Mouse (Mus musculus) embryonic facial prominence, embryonic 13.5 days (tissue): ENCODE data around the gene P2rx5. TPM values are rescaled to one million over a fixed set of nuclear protein-coding genes. Genes with fewer than 3 reads are reported as not detected.

Experiments used
- ATAC-seq: fragments of 200-750 bp; cut with Nextera tagmentation; 2 replicates; pipeline ENCODE4 v1.8.0; 2017; ENCODE audit warnings: low read depth; ENCODE audit not compliant: insufficient number of reproducible peaks, insufficient read depth, low FRiP score, low TSS enrichment
- H3K27ac ChIP-seq: fragments of 300-500 bp; sonication (generic); 2 replicates; pipeline ENCODE4 v1.5.1; 2015; ENCODE audit warnings: moderate library complexity, mild to moderate bottlenecking, inconsistent platforms
- H3K27me3 ChIP-seq: fragments of 300-500 bp; sonication (generic); 2 replicates; pipeline ENCODE4 v1.6.1; 2015; ENCODE audit warnings: mild to moderate bottlenecking, inconsistent platforms
- H3K36me3 ChIP-seq: fragments of 300-500 bp; sonication (generic); 2 replicates; pipeline ENCODE4 v1.6.1; 2015; ENCODE audit warnings: mild to moderate bottlenecking, inconsistent platforms
- H3K4me1 ChIP-seq: fragments of 300-500 bp; sonication (generic); 2 replicates; pipeline ENCODE4 v1.6.1; 2015; ENCODE audit warnings: inconsistent platforms
- H3K4me2 ChIP-seq: fragments of 300-500 bp; sonication (generic); 2 replicates; pipeline ENCODE4 v1.6.1; 2015; ENCODE audit warnings: moderate library complexity, mild to moderate bottlenecking, inconsistent platforms
- H3K4me3 ChIP-seq: fragments of 300-500 bp; sonication (generic); 2 replicates; pipeline ENCODE4 v1.5.1; 2015; ENCODE audit warnings: mild to moderate bottlenecking, inconsistent platforms
- H3K9ac ChIP-seq: fragments of 300-500 bp; sonication (generic); 2 replicates; pipeline ENCODE4 v1.6.1; 2015; ENCODE audit warnings: mild to moderate bottlenecking, inconsistent platforms
- H3K9me3 ChIP-seq: fragments of 300-500 bp; sonication (generic); 2 replicates; pipeline ENCODE4 v1.6.1; 2016; ENCODE audit warnings: inconsistent platforms
- WGBS: fragments of 180-500 bp; shearing (Covaris S2); methylation state at CpG from one replicate; pipeline ENCODE4 v1.1.7; 2015; ENCODE audit warnings: mixed read lengths; 5-methylcytosine and 5-hydroxymethylcytosine counted together
- polyA plus RNA-seq: library from polyadenylated mRNA; unstranded; fragments of >200 nt; fragmentation: Nextera tagmentation; extraction: Ambion mirVana; gene quantifications from 2 replicates; pipeline ENCODE4 v1.2.1, GENCODE M21; 2015

P2rx5 gene
- polyA plus RNA-seq: 0.25 TPM in 1 of 2 replicates, not detected in the other

DNA sequence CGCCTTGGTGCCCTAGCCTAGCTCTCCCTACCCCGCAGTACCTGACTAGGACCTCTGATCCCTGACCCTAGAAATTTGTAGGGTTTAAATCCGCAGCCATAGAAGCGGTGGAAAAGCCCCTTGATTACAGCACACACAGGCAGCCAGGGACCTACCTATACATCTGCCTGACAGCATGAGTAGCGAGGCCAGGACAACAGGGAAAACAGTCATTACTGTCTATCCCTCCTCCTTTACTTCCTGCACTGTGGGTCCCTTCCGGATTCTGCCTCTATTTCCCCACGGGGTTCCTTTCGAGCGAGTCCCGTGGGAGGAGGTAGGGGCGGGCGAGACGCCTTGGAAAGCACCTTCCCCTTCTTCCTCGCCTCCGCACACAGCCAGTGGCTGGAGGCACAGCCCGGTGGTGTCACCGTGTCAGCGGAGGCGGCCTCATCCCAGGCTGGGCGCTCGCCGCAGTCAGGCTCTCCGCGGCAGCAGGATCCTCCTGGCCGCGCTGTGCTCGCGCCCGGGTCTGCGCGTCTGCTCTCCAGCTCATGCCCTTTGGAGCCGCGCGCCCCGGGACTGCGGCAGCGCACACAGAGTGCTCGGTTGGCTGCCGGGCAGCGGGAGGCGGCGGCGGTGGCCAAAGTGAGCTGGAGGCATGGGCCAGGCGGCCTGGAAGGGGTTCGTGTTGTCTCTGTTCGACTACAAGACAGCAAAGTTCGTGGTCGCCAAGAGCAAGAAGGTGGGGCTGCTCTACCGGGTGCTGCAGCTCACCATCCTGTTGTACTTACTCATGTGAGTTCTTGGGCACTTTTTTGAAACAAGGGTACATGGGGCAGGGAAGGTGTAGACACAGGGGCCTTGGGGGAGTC is at the start of gene P2rx5:
P2rx5 (plus strand) TSS at position 465 of the 854 bp plus-strand sequence.
- Histone ChIP-seq H3K27ac (no peak within 1 kb of the TSS), H3K27me3 (peaks cover 43% of the 10 kb centered on the region), H3K4me3 (peak within 1 kb of the TSS; percentile 51), H3K4me1 (peaks cover 13% of the 10 kb centered on the region), H3K9me3 (no peaks in the 10 kb centered on the region), H3K36me3 (no peaks in the 10 kb centered on the region), H3K4me2 (peak within 1 kb of the TSS; percentile 86), H3K9ac (peak within 1 kb of the TSS; percentile 69)
- 1% methylated on average over 49 of the region's 49 CpGs for WGBS
- no peak; the same call in 1 of the 2 replicates for ATAC-seq

DNA sequence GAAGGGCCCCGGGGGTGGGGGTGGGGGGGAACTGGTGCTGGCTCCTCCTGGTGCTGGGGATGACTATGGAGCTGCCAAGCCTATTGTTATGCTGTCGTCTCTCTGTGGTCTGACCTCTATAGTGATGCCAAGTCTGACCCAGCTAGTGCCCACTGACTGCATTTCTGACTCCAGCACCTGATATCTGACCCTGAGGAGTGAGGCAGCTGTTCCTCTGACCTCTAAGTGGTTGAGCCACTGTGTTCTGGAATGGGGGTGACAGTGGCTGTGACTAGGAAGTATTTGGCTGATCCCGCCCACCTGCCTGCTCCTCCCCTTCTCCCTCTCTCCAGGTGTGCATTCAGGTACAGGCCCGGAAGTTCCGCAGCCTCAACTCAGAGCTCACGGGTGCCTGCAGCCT is 48.8 kb upstream of the P2rx5 start:
- H3K4me3 ChIP-seq: no peak overlapping the region
- WGBS: 74% methylated on average over 6 of the region's 6 CpGs
- H3K4me1 ChIP-seq: no peaks in the 10 kb centered on the region
- H3K9me3 ChIP-seq: no peaks in the 10 kb centered on the region
- no peak overlapping the region for H3K4me2 ChIP-seq
- no peaks in the 10 kb centered on the region for H3K27me3 ChIP-seq
- no peak overlapping the region for H3K27ac ChIP-seq
- no peak overlapping the region for H3K9ac ChIP-seq
- ATAC-seq: no peak
- no peaks in the 10 kb centered on the region for H3K36me3 ChIP-seq

DNA sequence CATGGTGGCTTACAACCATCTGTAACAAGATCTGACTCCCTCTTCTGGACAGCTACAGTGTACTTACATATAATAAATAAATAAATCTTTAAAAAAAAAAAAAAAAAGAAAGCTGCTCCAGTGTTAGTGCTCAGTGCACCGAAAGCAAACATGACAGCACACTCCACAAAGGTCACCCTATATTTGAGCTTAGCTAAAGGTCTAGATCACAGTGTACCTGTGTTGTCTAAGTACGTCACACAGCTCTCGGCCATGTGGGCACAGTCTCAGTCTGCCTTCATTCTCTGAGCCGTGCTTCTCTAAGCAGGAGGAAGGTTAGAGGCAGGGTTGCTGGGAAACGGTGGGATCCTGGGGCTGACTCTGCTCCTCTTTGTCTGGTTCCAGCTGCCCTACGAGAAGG is 33.7 kb upstream of the P2rx5 start:
- no peaks in the 10 kb centered on the region; the same call in 1 of the 2 replicates for H3K9me3 ChIP-seq
- no peak overlapping the region for H3K4me3 ChIP-seq
- no peak overlapping the region for H3K4me2 ChIP-seq
- 99% methylated on average over 6 of the region's 6 CpGs for WGBS
- no peak for ATAC-seq
- H3K27ac ChIP-seq: no peak overlapping the region
- H3K4me1 ChIP-seq: no peaks in the 10 kb centered on the region
- no peak overlapping the region for H3K9ac ChIP-seq
- H3K27me3 ChIP-seq: no peaks in the 10 kb centered on the region
- peaks cover 10% of the 10 kb centered on the region; the same call in 1 of the 2 replicates for H3K36me3 ChIP-seq

DNA sequence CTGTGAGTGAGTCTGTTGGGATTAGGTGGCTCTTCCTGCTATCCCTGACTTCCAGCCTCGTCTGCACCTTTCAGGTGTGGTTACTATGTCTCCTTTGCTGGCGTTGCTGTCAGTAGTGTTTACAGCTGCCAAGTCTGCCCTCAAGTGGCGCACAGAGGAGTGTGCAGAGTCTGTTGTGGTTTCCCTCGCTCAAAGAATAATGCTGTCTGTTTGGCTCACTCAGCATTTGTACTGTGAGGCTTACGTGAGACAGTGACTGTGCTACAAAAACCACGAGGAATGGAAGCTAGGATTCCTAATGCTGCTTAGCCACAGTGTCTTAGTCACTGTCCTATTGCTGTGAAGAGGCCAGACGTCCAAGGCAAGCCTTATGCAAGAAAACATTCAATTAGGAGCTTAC is 29.2 kb upstream of the P2rx5 start:
- no peak for ATAC-seq
- Histone ChIP-seq H3K4me3 (no peak overlapping the region), H3K9me3 (no peaks in the 10 kb centered on the region), H3K9ac (no peak overlapping the region), H3K4me2 (no peak overlapping the region), H3K4me1 (peaks cover 17% of the 10 kb centered on the region), H3K27me3 (no peaks in the 10 kb centered on the region), H3K27ac (no peak overlapping the region), H3K36me3 (peaks cover 39% of the 10 kb centered on the region)
- 79% methylated on average over 7 of the region's 7 CpGs for WGBS

DNA sequence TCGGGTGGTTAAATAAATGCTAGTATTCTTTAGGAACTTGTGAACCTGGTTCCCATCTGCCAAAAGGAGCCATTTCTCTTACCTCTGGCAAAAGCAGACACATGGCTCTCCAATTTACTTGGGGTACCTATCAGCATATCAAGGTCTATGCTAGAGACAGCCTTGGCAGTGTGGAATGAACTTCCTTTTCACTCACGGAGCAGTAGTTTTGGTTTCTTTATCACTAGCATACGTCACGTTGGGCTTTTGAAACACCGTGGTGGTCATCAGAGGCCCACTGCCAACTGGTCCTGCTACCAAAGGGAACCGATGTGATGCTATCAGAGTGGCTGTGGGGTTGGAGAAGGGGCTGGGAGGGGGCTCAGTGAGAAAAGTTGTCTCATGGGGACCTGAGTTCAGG is 27.2 kb upstream of the P2rx5 start:
- Histone ChIP-seq H3K9ac (no peak overlapping the region), H3K27me3 (no peaks in the 10 kb centered on the region), H3K27ac (no peak overlapping the region), H3K36me3 (peaks cover 41% of the 10 kb centered on the region), H3K4me3 (no peak overlapping the region), H3K9me3 (no peaks in the 10 kb centered on the region), H3K4me1 (peaks cover 33% of the 10 kb centered on the region), H3K4me2 (no peak overlapping the region)
- 94% methylated on average over 6 of the region's 6 CpGs for WGBS
- ATAC-seq: no peak

DNA sequence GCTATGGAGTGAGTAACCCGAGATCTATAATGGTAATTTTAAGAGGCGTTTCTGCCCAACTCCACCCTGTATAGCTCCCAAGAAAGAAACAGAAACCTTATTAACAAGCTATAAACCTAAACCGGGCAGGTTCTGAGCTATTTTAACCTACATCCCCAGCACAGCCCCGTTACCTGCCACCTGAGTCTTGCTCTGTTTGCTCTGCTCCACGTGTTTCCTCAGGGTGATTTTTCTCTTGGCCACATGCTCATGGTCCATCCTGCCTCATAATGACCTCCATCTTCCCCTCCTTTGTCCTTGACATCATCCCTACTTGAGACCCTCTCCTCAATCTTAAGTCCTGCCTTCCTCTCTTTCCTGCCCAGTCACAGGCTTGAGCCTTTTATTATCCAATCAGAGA is 26.0 kb upstream of the P2rx5 start:
- Histone ChIP-seq H3K4me1 (peaks cover 33% of the 10 kb centered on the region), H3K4me2 (peak overlapping the region; percentile 12), H3K4me3 (no peak overlapping the region), H3K27me3 (no peaks in the 10 kb centered on the region), H3K27ac (no peak overlapping the region), H3K36me3 (peaks cover 39% of the 10 kb centered on the region), H3K9ac (no peak overlapping the region), H3K9me3 (no peaks in the 10 kb centered on the region)
- 81% methylated on average over 5 of the region's 5 CpGs for WGBS
- no peak for ATAC-seq

DNA sequence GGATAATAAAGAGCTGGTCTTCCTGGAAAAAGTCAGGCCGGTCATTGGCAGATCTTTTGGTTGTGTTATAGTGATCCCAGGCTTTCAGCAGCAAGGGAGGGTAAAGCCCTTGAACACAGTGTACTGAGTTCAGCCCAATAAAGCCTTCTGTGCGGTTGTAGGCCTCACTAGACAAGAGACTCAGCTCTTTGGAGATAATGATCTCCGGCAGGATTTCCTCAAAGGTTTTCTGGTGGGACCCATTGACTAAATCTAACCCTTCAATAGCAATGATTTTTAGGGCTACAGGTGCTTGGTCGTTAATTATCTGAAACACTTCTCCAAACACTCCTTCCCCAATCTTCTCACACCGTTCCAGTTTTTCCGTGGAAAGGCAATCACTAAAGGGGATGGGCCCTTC is 23.6 kb upstream of the P2rx5 start:
- ATAC-seq: no peak
- no peaks in the 10 kb centered on the region for H3K9me3 ChIP-seq
- H3K9ac ChIP-seq: peak overlapping the region; percentile 88; the same call in 1 of the 2 replicates
- no peak overlapping the region for H3K27ac ChIP-seq
- H3K36me3 ChIP-seq: peaks cover 32% of the 10 kb centered on the region
- peak overlapping the region; percentile 87 for H3K4me2 ChIP-seq
- H3K27me3 ChIP-seq: no peaks in the 10 kb centered on the region
- 88% methylated on average over 6 of the region's 6 CpGs for WGBS
- peak overlapping the region; percentile 89 for H3K4me3 ChIP-seq
- peaks cover 33% of the 10 kb centered on the region for H3K4me1 ChIP-seq

DNA sequence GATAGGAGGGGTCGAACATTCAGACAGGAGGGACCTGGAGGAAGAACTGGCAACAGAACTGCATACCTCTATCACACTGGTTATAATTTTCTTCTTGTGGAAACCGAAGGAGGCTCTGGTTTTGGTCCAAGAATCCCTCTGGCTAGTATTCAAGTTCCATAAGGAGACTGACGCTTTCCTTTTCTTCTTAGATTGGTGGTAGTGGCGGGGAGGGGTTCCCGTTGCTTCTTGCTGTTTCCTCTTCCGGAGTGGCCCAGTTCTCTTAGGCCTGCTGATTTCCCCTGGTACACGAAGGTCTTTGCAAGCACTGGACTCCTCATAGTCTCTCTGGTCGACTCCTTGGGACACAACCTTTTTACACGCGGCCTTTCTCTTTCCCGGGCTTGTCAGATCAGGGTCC is 23.1 kb upstream of the P2rx5 start:
- Histone ChIP-seq H3K4me2 (peak overlapping the region; percentile 87), H3K9me3 (no peaks in the 10 kb centered on the region), H3K27ac (no peak overlapping the region), H3K4me3 (peak overlapping the region; percentile 89), H3K9ac (peak overlapping the region; percentile 88), H3K4me1 (peaks cover 33% of the 10 kb centered on the region), H3K36me3 (peaks cover 32% of the 10 kb centered on the region), H3K27me3 (no peaks in the 10 kb centered on the region)
- WGBS: 38% methylated on average over 11 of the region's 11 CpGs
- no peak for ATAC-seq

DNA sequence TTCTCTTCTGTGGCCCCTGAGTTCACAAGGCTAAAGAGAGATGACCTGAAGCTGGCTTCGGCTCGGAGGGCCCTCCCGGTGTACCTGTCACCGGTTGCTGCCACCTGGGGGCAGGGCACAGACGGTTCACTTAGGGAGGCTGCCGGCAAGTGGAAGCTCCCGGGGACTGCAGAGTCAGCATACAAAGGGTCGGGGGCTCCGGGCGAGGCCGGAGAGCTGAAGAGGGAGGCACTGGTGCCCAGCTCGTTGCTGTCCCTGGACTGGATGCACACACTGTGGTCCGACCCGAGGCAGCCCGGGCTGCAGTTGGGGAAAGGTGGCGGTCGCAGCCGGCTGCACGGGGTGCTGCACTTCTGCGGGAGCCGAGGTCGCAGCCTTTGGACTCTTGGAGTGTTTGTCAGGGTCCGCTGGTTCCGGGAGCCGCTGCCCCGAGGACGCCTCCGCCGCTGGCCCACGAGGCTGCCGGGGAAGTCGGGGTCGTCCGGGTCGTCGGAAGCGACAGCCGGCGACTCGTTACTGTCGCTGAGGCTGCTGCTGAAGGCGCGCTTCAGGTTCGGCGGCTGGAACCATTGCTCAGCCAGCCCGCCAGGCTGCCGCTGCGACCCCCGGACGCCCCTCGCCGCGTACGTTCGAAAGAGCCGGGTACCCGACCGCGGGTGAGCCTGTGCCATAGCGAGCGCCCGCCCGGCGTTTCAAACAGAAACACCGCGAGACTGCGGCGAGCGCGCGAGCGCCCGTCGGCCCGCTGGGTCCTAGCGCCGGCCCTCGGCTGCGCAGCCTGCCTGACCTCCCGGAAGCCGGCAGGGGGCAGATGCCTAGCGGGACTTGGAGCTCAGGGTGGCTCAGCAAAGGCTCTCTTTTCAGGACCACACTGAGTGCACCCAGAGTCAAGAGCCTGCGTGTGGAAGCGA is 22.4 kb upstream of the P2rx5 start, which contains the start of gene Haspin:
Haspin (minus strand) TSS at position 704 of the 911 bp plus-strand sequence.
- Histone ChIP-seq H3K9ac (peak within 1 kb of the TSS; percentile 88), H3K4me1 (peaks cover 33% of the 10 kb centered on the region), H3K36me3 (peaks cover 24% of the 10 kb centered on the region), H3K27ac (no peak within 1 kb of the TSS), H3K4me2 (peak within 1 kb of the TSS; percentile 87), H3K27me3 (no peaks in the 10 kb centered on the region), H3K4me3 (peak within 1 kb of the TSS; percentile 89), H3K9me3 (no peaks in the 10 kb centered on the region)
- ATAC-seq: peak; percentile 89
- under 1% methylated on average over 84 of the region's 84 CpGs for WGBS

DNA sequence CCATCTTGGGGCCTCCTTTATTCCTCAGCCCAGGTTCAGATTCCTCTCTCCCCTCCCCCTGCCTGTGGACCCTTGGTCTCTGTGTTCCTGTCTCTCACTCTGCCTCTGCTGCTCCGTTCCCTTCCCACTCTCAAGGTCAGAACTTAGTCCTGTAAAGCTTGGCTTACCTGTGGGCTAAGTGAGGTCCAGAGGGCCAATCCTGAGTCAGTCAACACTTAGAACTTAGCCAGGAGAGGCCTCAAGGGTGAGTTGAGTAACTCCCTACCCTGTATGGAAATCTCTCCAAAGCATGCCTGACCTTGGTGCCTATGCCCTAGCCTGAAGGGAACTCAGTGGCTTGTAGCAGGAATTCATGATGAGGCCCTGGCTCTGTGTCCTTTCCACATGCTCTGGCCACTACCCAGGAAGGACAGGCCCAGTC is 15.9 kb upstream of the P2rx5 start:
- Histone ChIP-seq H3K27me3 (no peaks in the 10 kb centered on the region), H3K4me3 (no peak overlapping the region), H3K36me3 (no peaks in the 10 kb centered on the region), H3K9ac (no peak overlapping the region; the same call in 1 of the 2 replicates), H3K4me1 (no peaks in the 10 kb centered on the region), H3K9me3 (no peaks in the 10 kb centered on the region), H3K4me2 (no peak overlapping the region), H3K27ac (no peak overlapping the region)
- no peak for ATAC-seq
- WGBS: 69% methylated on average over 1 of the region's 1 CpGs
